Mouse (Mus musculus) monocyte, adult 2 months (primary cell): ENCODE data around the gene Rassf8.

Experiments
- DNase-seq, 2 experiments: peaks; one replicate each; pipeline ENCODE4 v3.0.0; 2022; ENCODE audit warnings: low spot score in 2 of 2, low read depth in 1 of 2

Rassf8 gene

DNA sequence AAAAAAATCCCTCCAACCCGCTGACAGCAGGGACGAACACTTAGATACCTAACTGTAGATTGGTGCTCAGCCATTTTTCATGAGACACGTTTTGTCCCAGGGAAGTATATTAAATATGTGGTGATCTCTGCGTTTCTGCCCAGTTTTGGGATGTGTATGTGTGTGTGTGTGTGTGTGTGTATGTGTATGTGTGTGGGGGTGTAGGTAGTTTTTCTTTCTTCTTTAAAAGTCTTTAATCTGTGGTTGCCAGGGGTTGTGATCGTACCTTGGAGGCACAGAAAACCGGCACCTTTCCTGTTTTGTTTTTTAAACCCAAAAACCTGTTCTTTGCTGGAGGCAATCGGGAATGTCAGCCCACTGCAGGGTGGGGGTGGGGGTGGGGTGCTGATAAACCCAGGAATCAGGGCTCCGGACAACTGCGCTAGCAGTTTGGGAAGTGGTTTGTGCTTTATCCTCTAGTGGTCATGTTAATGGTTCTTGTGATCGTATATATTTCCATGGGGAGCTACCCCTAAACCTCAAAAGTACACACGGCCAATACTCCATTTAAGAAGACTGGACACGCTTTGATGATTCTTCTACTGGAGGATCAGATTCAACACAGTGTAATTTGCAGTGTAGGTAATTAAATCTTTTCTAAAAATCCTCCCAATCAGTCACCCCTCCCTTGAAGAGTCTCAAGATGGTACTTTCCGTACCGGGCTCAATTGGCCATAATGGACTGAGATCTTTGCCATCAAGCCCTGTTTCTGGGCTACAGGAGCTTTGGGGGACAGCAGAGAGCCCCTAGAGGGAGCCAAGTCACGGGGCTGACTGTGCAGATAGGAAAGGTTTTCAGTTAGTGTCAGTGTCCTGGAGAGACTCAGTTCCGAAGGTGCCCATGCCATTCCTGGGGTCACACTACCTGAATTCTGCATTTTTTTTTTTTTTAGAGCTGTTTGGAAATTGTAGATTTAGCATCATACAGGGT is 1.4 kb downstream of the Rassf8 start:
- no peak for DNase-seq

GRCm38 (mm10) chr6:145750394-145750793 is 3.8 kb downstream of the Rassf8 start:
- no peak for DNase-seq

DNA sequence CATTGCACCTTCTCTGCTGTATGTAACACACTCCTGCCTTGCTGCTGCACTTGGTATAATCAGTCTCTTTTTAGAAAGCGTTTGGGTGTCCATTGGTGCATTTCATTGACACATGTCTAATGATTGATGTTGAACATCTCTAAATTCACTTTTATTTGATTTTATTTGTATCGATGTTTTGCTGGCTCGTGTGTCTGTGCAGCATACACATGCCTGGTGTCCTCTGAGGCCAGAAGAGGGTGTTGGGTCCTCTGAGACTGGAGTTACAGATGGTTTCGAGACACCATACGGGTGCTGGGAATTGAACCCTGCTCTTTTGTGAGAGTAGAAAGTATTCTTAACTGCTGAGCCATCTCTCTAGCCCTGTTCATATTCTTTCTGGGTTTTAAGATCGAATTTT is 6.7 kb downstream of the Rassf8 start:
- no peak for DNase-seq

GRCm38 (mm10) chr6:145754416-145754815 is 7.9 kb downstream of the Rassf8 start:
- no peak for DNase-seq

DNA sequence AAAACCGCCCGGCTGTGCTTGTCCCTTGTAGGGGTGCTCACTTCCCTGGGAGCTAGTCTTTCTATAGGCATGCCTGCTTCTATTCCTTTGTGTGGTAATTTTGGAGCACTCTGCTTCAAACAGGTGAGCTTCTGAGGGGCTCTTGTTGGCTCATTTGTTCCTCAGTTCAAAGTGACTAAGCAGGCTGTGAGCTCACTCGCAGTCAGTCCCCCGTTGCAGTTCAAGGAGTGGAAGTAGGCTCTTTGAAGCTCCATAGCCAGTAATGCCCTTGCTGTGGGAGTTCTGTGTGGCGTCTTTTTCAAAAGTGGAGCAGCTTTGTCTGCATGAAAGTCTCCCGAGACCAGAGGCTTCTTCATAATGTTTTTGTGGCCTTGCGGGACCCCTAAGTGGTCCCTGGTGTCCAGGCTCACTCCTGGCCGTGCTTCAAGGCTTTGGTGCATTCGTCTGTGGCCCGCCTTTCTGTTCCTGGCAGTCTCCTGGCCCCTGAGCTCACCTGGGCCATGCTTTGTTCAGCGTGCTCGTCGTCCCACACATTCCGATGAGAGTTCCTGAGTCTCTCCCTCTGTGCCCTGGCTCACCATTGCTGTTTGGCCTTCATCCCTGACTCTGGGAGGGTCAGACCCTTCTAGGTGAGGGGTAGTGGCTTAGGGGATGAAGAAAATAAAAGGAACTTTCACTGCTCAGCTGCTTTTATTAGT is 9.5 kb downstream of the Rassf8 start:
- DNase-seq, result no peak

- no peak for DNase-seq
Observed at GRCm38 (mm10) chr6:145756640-145757005, 10.1 kb downstream of the Rassf8 start.

DNA sequence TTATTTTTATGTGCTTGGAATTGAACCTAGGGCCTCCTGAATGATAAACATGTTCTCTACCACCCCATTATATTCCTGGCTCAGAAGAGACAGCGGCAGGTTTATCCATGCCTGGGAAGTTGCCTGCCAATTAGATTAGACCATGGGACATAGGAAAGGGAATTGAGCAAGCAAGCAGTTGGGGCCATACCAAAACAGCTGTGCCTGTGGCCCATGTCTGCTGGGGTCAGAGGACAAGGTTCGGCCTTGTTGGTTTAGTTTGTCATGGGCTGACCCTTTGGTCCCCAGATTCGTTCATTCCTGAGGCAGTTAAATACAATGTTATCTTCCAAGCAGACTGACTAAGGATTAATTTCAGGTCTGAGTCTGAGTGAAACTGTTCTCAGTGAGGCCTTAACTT is 10.8 kb downstream of the Rassf8 start:
- no peak for DNase-seq

GRCm38 (mm10) chr6:145758685-145759084 is 12.1 kb downstream of the Rassf8 start:
- no peak for DNase-seq

DNA sequence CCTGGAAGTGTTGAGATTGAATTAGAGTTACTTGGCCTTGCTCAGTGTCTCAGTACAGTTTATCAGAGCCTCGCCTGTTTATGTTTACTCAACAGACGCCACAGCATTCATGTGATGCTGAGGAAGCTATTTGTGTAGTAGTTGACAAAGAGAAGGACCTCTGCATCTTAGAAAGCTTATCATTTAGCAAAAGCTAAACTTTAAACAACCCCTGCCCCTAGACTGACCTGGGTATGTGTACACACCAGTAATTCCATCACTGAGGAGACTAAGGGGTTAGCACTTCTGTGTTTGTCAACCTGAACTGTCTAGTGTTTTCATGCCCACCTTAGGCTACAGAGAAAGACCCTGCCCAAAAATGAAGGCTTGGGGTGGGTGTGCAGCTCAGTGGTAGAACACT is 12.9 kb downstream of the Rassf8 start:
- no peak for DNase-seq

DNA sequence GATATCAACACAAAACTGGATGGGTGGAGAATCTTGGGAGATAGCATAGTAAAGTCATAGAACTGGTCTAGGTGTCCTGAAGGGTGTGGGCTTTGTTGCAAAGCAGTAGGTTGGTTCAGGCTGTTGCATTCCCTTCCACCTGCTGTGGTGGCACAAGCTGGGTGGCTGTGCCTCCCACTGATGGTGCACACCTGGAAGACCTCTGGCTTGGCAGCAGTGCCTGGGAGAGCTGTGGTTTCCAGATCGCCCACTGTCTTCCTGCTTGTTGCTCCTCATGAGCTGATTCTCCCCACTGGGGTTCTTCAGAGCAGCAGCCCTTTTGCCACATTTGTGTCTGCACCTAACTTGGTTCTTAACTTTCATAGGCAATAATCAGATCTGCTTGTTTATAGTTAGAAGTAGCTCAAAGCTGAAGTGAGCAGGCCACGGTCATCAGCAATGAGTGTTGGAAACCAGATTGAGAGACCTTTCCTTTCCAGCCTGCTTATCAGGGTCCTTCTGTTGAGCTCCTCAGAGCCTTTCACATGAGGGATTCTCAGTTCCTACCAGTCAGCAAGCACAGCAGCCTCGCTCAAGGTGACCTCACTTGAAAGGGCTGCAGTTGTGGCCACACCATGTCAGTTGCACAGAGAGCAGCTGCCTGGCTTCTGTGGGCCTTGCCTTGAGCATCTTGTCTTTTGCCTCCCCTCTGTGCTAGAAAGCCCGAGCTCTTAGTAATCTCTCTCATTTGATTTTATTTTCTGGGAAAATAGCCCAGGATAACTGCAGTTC is 13.9 kb downstream of the Rassf8 start:
- DNase-seq, result no peak

DNA sequence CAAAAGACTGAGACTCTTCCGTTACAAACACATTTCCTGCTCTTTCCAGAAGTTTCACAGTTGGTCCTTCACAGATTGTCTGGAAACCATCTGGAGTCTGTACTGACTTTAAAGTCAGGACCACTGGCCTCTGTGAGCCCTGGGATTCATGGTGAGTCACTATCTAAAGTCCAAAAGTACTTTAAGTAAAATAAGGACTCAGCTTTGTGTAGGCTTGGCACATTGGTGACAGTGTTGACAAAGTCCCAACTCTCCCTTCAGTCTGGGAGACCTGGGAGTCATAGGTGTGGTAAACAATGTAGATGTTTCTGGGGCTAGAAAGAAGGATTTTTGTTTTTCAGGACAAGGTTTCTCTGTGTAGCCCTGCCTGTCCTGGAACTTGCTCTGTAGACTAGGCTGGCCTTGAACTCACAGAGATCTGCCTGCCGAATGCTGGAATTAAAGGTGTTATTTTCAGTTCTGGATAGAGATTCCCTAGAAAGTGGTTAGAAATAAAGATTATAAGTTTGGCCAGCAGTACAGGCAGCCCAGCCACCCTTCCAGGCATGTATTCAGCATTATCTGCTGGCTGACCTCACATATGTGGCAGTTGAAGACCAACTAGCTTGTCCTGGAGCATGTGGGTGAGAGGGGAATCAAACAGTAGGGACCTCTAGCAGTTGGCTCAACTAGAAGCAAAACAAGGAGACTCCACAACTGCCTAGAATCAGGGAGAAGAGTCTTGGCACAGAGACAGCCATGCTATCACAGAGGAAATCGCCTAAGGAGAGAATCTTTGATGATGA is 14.8 kb downstream of the Rassf8 start:
- DNase-seq, result no peak

GRCm38 (mm10) chr6:145762016-145762415 is 15.5 kb downstream of the Rassf8 start:
- no peak for DNase-seq

GRCm38 (mm10) chr6:145763051-145763450 is 16.5 kb downstream of the Rassf8 start:
- DNase-seq, result no peak

- DNase-seq, result no peak
Observed at GRCm38 (mm10) chr6:145765011-145765410, 18.5 kb downstream of the Rassf8 start.

- DNase-seq, result no peak
Observed at GRCm38 (mm10) chr6:145766971-145767370, 20.4 kb downstream of the Rassf8 start.

DNA sequence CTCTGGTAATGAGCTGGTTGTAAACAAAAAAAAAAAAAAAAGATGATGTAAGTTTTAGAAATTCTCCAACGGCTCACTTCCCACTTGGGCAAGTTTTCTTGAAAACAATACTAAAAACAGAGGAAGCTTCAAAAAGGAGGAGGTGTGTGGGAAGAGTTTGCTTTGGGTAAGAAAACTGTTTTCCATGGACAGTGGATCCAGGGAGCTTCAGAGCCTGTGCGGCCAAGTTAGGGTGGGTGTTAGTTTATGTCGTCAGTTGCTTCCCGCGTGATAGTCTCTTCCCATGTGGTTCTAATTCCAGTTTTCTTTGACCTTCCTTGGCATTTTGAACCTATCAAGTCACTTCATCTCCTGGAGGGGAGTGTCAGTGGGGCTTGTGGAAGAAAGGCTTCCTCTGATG is 21.1 kb downstream of the Rassf8 start:
- no peak for DNase-seq

GRCm38 (mm10) chr6:145768671-145769292 is 22.2 kb downstream of the Rassf8 start:
- no peak for DNase-seq

DNA sequence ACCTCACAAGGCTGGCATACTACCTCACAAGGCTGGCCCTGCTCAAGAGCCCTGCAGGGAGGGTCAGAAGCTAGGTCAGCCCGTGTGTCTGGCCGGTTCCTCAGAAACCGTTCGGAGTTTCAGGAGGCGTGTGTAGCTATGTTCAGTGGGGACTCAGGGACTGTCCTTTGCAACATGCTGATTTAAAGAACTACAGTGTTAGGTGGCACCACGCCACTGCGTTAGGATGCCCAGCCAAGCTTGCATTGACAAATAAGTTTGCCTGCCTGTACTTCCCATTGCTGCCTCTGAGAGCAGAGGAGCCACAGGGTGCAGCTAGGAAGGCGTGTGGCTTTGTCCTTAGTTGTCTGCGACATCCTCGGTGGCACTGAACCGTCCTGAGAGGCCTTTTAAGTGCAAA is 23.3 kb downstream of the Rassf8 start:
- DNase-seq, result no peak

GRCm38 (mm10) chr6:145770272-145771000 is 23.9 kb downstream of the Rassf8 start:
- no peak for DNase-seq

DNA sequence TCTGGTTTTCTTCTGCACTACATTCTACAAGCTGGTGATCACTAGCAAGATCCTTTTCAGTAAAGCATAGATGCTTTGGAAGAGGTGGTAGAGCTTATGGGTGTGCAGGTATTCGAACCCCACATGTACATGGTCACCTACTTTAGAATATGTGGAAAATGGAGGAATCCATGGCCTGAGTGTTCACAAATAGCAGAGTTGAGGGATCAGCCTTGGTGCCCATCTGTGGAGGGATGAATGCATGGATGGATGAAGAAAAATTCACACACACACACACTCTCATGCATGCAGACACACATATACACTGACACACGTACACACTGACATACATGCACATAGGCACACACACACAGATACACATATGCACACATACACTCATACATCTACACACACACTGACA is 27.9 kb downstream of the Rassf8 start:
- DNase-seq, result no peak
